Mouse (Mus musculus) brain, adult 10 weeks (tissue): ENCODE data around the gene Tacr2. TPM values are rescaled to one million over a fixed set of nuclear protein-coding genes. Genes with fewer than 3 reads are reported as not detected.

Experiments used
- polyA plus RNA-seq: library from polyadenylated mRNA; stranded (reverse); fragments of 350-450 nt; fragmentation: Illumina TruSeq; extraction: RNeasy Lipid Tissue Mini Kit (QIAGEN cat#74804); gene quantifications from one replicate; pipeline ENCODE4 v1.2.3, GENCODE M21; 2015; ENCODE audit warnings: low read depth, low replicate concordance

The Tacr2 gene
- polyA plus RNA-seq = not detected

DNA sequence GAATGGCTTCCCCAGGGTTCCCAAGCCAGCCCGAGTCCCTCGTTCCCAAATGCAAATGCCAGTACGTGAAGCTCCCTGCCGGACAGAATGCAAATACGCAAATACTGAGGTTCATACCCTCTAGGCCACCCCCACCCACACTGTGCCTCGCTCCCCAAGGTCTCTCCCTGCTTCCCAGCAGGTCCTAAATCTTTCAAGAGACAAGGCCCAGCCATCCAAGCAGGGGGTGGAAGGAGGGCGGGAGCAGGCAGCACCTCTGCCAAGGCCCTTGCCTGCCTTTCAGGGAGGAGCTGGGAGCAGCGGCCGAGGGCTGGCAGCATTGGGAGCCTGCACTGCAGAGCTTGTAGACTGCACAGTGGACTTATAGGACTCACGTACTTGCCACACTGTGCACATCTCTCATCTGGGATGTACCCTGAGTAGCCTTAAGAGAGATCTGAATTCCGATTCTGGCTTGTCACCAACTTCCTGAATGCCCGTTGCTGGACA, at the start of gene Tacr2:
TSS of gene Tacr2 (plus strand) at position 439 of the 489 bp plus-strand sequence.

DNA sequence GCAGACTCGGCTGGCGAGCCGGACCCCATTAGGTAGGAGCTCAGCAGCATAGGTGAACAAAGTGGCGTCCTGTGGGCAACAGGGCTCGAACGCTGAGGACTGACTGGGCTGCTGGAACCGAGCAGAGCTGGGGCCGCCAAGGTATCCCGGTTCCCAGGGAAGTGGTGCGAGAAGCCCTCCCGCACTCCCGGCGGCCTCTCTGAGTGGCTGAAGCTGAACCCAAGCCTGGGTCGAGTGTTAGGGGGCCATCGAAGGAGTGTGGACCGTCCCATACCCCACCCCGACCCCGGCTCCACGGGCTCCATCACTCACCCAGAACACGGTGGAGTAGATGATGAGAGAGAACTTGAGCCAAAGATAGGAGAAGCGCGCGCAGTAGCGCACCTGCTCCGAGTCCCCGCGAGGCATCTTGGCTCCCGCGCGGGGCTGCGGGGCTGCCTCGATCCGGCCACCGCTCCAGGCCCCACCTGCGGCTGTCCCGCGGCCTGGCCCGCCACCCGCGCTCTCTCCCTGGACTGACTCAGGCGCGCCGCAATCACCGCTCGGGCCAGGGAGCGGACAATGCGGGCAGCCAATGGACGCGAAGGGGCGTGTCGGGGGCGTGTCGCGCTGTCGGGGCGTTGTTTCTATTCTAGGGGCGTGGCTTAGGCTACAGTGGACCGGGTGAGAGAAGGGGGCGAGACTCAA, 21.4 kb upstream of the Tacr2 start, which contains the start of gene Tspan15:
TSS of gene Tspan15 (minus strand) at position 544 of the 687 bp plus-strand sequence.

Other genes starting within 250 kb of the Tacr2 start
- gene Neurog3, start 119.3 kb upstream of the Tacr2 start, polyA plus RNA-seq = not detected
- 52.2 TPM for gene Fam241b, start 108.5 kb upstream of the Tacr2 start, polyA plus RNA-seq
- 20.0 TPM for gene Tspan15, start 21.2 kb upstream of the Tacr2 start, polyA plus RNA-seq
- gene Hk1, start 127.5 kb downstream of the Tacr2 start, polyA plus RNA-seq = 178 TPM
- 6.6 TPM for gene Hkdc1, start 170.1 kb downstream of the Tacr2 start, polyA plus RNA-seq
- gene 4930507D05Rik, start 197.1 kb downstream of the Tacr2 start, polyA plus RNA-seq = 0.89 TPM
- gene Supv3l1, start 197.3 kb downstream of the Tacr2 start, polyA plus RNA-seq = 26.2 TPM
- gene Vps26a, start 234.4 kb downstream of the Tacr2 start, polyA plus RNA-seq = 65.6 TPM